Mouse (Mus musculus): Measurements from ENCODE around the gene Vwa1. TPM values are rescaled to one million over a fixed set of nuclear protein-coding genes. Genes with fewer than 3 reads are reported as not detected.
"Not testable (repeated sequence)": the region's sequence is repeated elsewhere in the genome, so short reads cannot be mapped to it uniquely, and the experiment has no call there.

Vwa1 gene
- polyA plus RNA-seq, 1 experiment from 2014 or later = 0.47 TPM

DNA sequence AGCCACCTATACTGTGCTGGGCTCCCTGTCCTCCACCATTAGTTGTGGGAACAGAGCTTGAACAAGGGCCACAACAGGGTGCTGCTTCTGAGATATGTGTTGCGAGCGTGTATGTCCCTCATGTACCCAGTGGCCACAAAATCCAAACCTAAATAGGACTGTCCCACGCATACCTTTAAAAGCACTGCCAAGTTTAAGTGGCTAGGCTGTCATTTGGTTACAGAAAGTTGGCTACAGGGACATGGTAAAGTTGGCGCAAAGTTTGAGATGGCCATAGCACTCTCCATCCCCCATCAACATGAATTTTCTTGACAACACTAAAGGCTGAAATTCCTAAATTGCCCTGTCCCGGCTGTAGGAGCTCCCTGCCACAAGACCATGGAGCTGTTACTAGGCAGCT lies 29.4 kb downstream of the Vwa1 start:
- in situ Hi-C loops (cut with MboI; ENCODE audit: low pct_unique_long_range_greater_than_20kb) = no loop called here
- TF ChIP-seq CTCF (IDR thresholded peaks at IDR 0.05) = no peak
- DNase-seq (ENCODE audit: low read depth, low spot score) = no peak
- no peak for ATAC-seq
- CTCF ChIA-PET = interaction anchor here (0.6 to 1.6 kb wide), 2 partner anchors 14 to 240 kb away, joined by 3 to 4 read pairs; no protein-coding TSS in a partner anchor
- POLR2A ChIA-PET = no interaction called here
- H3K27me3 ChIP-seq = no peaks in the 10 kb centered on the region

DNA sequence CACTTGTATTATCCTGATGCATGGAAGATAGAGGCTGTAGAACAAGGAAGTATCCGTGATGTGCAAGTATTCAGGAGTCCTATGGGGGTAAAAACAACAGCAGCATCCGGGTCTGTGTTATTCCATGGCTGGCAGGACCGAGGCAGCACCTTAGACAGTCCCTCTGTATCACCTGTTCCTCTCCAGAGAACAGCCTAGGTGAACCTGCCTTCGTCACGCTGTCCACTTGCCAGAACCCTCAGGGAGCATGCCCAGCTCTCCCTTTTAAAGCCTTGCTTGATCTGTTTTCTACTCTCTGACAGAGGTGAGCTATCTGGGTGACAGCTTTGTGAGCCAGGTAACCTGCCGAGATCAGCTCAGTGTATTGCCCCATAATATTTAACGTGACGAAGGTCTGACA lies 30.0 kb downstream of the Vwa1 start:
- ChIA-PET POLR2A (interaction anchor here (1.8 kb wide), 1 partner anchor 15 kb away, joined by 6 read pairs; no protein-coding TSS in a partner anchor), CTCF (no interaction called here)
- in situ Hi-C loops (cut with MboI; ENCODE audit: low pct_unique_long_range_greater_than_20kb) = no loop called here
- TF ChIP-seq CTCF (IDR thresholded peaks at IDR 0.05) = no peak
- H3K27me3 ChIP-seq = no peaks in the 10 kb centered on the region
- ATAC-seq = no peak
- no peak for DNase-seq (ENCODE audit: low read depth, low spot score)

DNA sequence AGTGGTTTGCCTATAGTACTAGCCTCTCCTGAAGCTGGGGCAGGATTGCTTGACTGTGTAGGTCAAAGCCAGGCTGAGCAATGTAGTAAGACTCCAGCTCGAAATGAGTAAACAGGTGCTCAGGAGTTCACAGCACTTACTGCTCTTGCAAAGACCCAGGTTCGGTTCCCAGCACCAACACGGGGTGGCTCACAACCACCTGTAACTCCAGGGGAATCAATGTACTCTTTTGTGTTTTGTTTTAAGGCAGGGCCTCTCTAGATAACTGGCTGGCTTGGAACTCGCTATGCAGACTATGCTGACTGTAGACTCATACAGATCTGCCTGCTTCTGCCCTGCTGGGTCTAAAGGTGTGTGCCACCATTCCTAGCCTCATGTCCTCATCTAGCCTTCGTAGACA lies 31.8 kb downstream of the Vwa1 start:
- ChIA-PET CTCF (no interaction called here), POLR2A (interaction anchor here (1.8 kb wide), 1 partner anchor 17 kb away, joined by 6 read pairs; no protein-coding TSS in a partner anchor)
- ATAC-seq (no peak), DNase-seq (ENCODE audit: low read depth, low spot score) (no peak)
- no peaks in the 10 kb centered on the region for H3K27me3 ChIP-seq
- in situ Hi-C loops (cut with MboI; ENCODE audit: low pct_unique_long_range_greater_than_20kb) = no loop called here
- TF ChIP-seq CTCF (IDR thresholded peaks at IDR 0.05) = no peak

DNA sequence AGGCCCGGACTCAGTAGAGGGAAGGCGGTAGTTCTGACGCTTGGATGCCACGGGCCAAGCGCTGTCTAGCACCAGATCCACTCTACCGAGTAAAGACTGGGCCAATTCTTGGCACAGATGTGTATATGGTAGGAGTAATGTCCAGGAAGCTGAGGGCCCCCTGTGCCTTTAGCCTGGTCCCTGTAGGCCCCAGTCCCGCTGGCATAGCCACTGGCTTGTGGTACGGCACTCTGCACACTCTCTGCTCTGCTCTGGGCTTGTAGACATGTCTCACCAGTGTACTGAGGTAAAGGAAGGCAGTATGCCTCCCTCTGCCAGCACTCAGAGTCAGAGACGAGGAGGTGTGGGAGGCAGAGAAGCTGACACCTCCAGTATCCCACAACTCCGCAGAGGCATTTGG lies 33.8 kb downstream of the Vwa1 start:
- ATAC-seq; in situ Hi-C loops (cut with MboI; ENCODE audit: low pct_unique_long_range_greater_than_20kb); DNase-seq (ENCODE audit: low read depth, low spot score); H3K27me3 ChIP-seq; POLR2A ChIA-PET; CTCF ChIA-PET: not testable (repeated sequence)

DNA sequence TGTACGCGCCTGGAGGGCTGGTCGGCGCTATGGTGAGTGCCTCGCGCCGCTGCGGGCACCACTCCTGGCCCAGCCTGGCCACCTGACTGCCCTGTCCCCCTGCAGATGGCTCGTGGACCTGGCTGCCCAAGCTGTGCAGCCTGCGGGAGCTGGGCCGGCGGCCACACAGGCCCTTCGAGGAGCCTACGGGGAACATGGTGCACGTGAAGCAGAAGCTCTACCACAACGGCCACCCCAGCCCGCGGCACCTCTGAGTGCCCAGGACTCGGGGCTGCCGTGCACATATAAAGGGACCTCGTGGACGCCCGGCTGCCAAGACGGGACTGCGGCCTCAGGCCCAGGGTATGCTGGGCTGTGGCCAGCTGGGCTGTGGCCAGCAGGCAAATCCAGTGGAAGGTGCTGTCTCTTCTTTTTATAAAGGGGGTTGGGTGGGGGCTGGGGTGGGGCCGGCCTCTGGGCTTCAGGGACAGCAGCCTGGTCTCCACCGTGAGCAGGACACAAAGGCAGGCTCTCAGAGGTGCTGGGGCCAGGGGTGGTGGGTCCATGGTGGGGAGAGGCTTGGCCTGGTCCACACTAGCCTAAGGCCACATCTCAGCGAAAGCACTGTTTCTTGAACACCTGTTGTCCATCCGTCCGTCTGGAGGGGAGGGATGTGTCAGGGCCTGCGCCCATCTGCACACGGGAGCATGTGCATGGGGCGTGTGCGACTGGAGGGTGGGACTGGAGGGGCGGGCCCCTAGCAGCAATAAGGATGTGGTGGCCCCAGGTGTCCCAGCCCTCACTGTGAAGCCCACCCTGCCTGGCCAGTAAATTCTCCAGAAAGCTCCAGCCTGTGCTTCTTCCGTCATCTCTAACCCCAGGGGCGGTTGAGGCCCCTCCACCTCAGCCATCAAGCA lies 34.5 kb downstream of the Vwa1 start:
- CTCF ChIA-PET = no interaction called here
- no peaks in the 10 kb centered on the region for H3K27me3 ChIP-seq
- no peak for TF ChIP-seq CTCF (IDR thresholded peaks at IDR 0.05)
- POLR2A ChIA-PET = no interaction called here
- no peak for ATAC-seq
- in situ Hi-C loops (cut with MboI; ENCODE audit: low pct_unique_long_range_greater_than_20kb) = no loop called here
- DNase-seq (ENCODE audit: low read depth, low spot score) = no peak

DNA sequence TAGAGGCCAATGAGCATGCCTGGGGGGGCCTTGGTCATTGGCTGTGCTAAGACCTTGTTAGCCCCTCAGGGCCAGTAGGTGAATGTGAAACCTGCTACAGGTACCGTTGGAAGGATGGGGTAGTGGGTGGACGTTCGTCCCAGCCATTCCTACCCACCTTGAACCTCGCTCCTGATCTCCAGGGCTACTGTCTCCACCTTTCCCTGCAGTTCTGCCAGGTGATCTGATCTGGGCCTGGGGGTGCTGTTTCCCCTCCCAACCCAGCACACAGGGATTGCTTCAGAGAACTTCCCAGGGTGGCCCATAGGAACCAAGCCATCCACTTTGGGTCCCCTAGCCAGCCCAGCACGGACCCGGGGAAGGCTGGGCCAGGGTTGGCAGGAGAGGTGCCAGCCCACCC lies 35.3 kb downstream of the Vwa1 start:
- in situ Hi-C loops (cut with MboI; ENCODE audit: low pct_unique_long_range_greater_than_20kb) = no loop called here
- TF ChIP-seq CTCF (IDR thresholded peaks at IDR 0.05) = no peak
- DNase-seq (ENCODE audit: low read depth, low spot score) (no peak), ATAC-seq (no peak)
- H3K27me3 ChIP-seq = no peaks in the 10 kb centered on the region
- ChIA-PET POLR2A (no interaction called here), CTCF (interaction anchor here (1.4 kb wide), 1 partner anchor 20 kb away, joined by 4 read pairs; no protein-coding TSS in a partner anchor)

DNA sequence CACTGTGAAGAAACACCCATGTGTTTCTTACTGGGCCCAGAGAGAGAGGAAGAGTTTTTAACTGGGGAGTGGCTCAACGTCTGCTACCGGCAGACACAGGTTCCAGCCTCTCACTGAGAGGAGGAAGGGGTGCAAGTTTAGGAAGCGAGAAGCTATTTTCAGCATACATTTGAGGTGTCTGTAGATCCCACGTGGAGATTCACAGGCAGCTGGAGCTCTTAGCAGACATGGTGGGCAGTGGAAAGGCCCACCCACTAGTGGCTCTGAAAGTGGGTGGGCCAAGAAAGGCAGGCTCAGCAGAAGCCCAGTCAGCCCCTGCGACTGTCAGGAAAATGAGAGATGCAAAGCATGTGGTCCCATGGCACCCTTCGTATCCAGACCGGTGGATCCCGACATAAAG lies 36.2 kb downstream of the Vwa1 start:
- CTCF ChIA-PET = interaction anchor here (1.4 kb wide), 1 partner anchor 21 kb away, joined by 4 read pairs; no protein-coding TSS in a partner anchor
- POLR2A ChIA-PET = no interaction called here

DNA sequence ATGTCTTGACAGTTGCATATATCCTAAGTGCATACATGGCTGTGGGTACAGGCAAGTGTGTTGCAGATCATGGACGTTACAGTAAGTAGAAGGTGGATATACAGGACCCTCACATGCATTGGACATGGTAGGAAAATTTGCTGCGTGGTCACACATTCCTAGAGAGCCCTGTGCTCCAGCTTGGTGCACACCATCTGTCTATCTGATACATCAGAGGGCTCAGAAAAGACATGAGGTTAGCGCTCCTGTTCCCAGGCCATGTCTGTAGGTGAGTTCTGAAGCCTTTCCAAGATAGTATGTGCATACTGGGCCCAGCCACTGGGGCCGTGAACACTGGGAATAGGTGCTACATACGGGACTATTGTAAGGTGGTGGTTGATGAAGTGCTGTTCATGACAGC lies 38.1 kb downstream of the Vwa1 start:
- H3K27me3 ChIP-seq = no peaks in the 10 kb centered on the region
- in situ Hi-C loops (cut with MboI; ENCODE audit: low pct_unique_long_range_greater_than_20kb) = no loop called here
- ATAC-seq = no peak
- ChIA-PET POLR2A (no interaction called here), CTCF (interaction anchor here (0.9 kb wide), 1 partner anchor 26 kb away, joined by 3 read pairs; no protein-coding TSS in a partner anchor)
- TF ChIP-seq CTCF (IDR thresholded peaks at IDR 0.05) = no peak
- no peak for DNase-seq (ENCODE audit: low read depth, low spot score)

More for the DNA sequence above, 36.2 kb downstream of the Vwa1 start:
- no peak for ATAC-seq
- no peak for TF ChIP-seq CTCF (IDR thresholded peaks at IDR 0.05)
- no peaks in the 10 kb centered on the region for H3K27me3 ChIP-seq
- in situ Hi-C loops (cut with MboI; ENCODE audit: low pct_unique_long_range_greater_than_20kb) = no loop called here
- DNase-seq (ENCODE audit: low read depth, low spot score) = no peak

DNA sequence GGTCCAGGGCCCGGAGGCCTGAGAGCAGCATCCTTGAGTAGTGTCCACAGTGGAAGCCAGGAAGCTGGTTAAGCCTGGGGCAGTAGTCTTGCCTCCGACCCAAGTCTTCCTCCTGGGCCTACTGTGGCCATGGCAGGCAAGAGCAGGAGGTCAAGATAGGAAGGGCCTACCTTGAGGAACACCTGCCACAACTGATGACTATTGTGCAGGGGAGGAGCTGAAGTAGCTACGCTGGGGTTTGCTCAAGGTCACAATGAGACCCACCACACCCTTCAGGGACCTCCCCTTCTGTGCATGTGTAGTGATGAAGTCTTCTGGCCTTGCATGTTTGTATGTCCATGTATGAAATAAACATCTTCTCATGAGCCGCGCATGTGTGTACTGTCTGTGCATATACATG lies 38.7 kb downstream of the Vwa1 start:
- DNase-seq (ENCODE audit: low read depth, low spot score) (no peak), ATAC-seq (no peak)
- H3K27me3 ChIP-seq = no peaks in the 10 kb centered on the region
- POLR2A ChIA-PET = no interaction called here
- in situ Hi-C loops (cut with MboI; ENCODE audit: low pct_unique_long_range_greater_than_20kb) = no loop called here
- CTCF ChIA-PET = interaction anchor here (0.9 kb wide), 1 partner anchor 25 kb away, joined by 3 read pairs; no protein-coding TSS in a partner anchor
- no peak for TF ChIP-seq CTCF (IDR thresholded peaks at IDR 0.05)

DNA sequence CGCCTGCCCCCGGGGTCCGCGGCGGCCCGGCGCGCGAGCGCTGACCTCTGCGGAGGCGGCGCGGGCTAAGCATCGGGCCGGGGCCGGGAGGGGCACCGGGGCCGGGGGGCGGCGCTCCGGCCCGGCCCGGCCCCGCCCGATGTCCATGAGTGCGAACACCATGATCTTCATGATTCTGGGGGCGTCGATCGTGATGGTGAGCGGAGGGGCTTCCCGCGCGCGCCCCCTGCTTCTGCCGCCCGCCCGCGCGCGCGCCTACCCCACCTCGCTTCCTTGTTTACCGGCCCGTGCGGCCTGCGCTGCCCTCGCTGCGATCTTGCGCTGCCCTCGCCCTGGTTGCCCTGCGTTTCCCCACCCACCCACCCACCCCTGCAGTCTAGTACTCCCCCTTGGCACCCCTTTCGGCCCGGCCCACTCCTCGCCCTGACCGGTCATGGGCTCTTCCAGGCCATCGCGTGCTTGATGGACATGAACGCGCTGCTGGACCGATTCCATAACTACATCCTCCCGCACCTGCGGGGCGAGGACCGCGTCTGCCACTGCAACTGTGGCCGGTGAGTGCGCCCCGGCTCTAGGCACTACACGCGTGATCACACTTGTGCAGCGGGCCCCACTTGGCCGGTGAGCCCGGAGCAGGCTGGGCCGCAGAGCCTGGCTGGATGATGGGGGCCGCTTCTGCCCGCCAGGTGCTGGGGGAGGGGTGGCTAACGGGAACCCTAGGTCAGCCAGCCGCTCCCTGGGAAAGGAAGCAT lies 39.4 kb downstream of the Vwa1 start:
- CTCF ChIA-PET = interaction anchor here (0.9 kb wide), 1 partner anchor 24 kb away, joined by 3 read pairs; no protein-coding TSS in a partner anchor
- peak; percentile 38 for ATAC-seq
- TF ChIP-seq CTCF (IDR thresholded peaks at IDR 0.05) = no peak
- no peaks in the 10 kb centered on the region for H3K27me3 ChIP-seq
- in situ Hi-C loops (cut with MboI; ENCODE audit: low pct_unique_long_range_greater_than_20kb) = no loop called here
- POLR2A ChIA-PET = no interaction called here
- no peak for DNase-seq (ENCODE audit: low read depth, low spot score)

Measured in Patski (cell line).